Mouse (Mus musculus) megakaryocyte, embryonic 14.5 days (primary cell): ENCODE data around the gene 2310022B05Rik. TPM values are rescaled to one million over a fixed set of nuclear protein-coding genes. Genes with fewer than 3 reads are reported as not detected.

Experiments
- H3K27me3 ChIP-seq: replicated peaks from 2 replicates; pipeline ENCODE3; 2012; ENCODE audit warnings: inconsistent platforms
- H3K36me3 ChIP-seq: replicated peaks from 2 replicates; pipeline ENCODE3; 2012; ENCODE audit warnings: low read length, inconsistent platforms, mixed read lengths
- H3K4me1 ChIP-seq: 2 replicates; pipeline ENCODE4 v1.6.1; 2012; ENCODE audit warnings: inconsistent platforms
- H3K4me3 ChIP-seq: replicated peaks from 2 replicates; pipeline ENCODE3; 2012; ENCODE audit warnings: moderate library complexity, mild to moderate bottlenecking, inconsistent platforms
- H3K9me3 ChIP-seq: 2 replicates; pipeline ENCODE4 v1.6.1; 2012; ENCODE audit warnings: inconsistent platforms
- FLI1 ChIP-seq: IDR thresholded peaks from 2 replicates; pipeline ENCODE4 v1.6.1; 2012; ENCODE audit warnings: low read length, inconsistent platforms, mixed read lengths
- GATA1 ChIP-seq: IDR thresholded peaks from 3 replicates; pipeline ENCODE4 v1.6.1; 2012; ENCODE audit warnings: mixed read lengths, low read length, inconsistent platforms, borderline replicate concordance
- polyA plus RNA-seq: library from polyadenylated mRNA; stranded (reverse); fragments of >175 nt; gene quantifications from 2 replicates; pipeline ENCODE4 v1.2.3, GENCODE M21; 2012; ENCODE audit warnings: low replicate concordance; ENCODE audit not compliant: insufficient read depth

2310022B05Rik gene
- polyA plus RNA-seq = 6.3 and 7.6 TPM in 2 replicates

GRCm38 (mm10) chr8:124663112-124663873, at the start of gene 2310022B05Rik:
TSS of gene 2310022B05Rik (minus strand) at chr8:124663369.
- Histone ChIP-seq H3K4me3 (peak within 1 kb of the TSS; percentile 95), H3K27me3 (peaks cover 28% of the 10 kb centered on the region), H3K36me3 (no peaks in the 10 kb centered on the region), H3K9me3 (no peaks in the 10 kb centered on the region), H3K4me1 (peaks cover 49% of the 10 kb centered on the region)
- TF ChIP-seq FLI1 (no peak), GATA1 (no peak)

- no peak overlapping the region for H3K4me3 ChIP-seq
- H3K4me1 ChIP-seq = peaks cover 19% of the 10 kb centered on the region
- no peak for TF ChIP-seq FLI1
- TF ChIP-seq GATA1 = no peak
- H3K9me3 ChIP-seq = no peaks in the 10 kb centered on the region
- no peaks in the 10 kb centered on the region for H3K27me3 ChIP-seq
- H3K36me3 ChIP-seq = peaks cover 81% of the 10 kb centered on the region
These were observed 42.7 kb upstream of the 2310022B05Rik start for GRCm38 (mm10) chr8:124705823-124706222.

GRCm38 (mm10) chr8:124704376-124704775, 41.2 kb upstream of the 2310022B05Rik start:
- Histone ChIP-seq H3K4me3 (no peak overlapping the region), H3K36me3 (peaks cover 84% of the 10 kb centered on the region), H3K9me3 (no peaks in the 10 kb centered on the region), H3K27me3 (no peaks in the 10 kb centered on the region), H3K4me1 (peaks cover 28% of the 10 kb centered on the region)
- no peak for TF ChIP-seq FLI1

- H3K4me1 ChIP-seq = peaks cover 28% of the 10 kb centered on the region
- TF ChIP-seq FLI1 (no peak), GATA1 (no peak)
- no peaks in the 10 kb centered on the region for H3K27me3 ChIP-seq
- no peaks in the 10 kb centered on the region for H3K9me3 ChIP-seq
- no peak overlapping the region for H3K4me3 ChIP-seq
- peaks cover 82% of the 10 kb centered on the region for H3K36me3 ChIP-seq
These were observed 40.4 kb upstream of the 2310022B05Rik start for GRCm38 (mm10) chr8:124703526-124703925.

- TF ChIP-seq FLI1 (no peak), GATA1 (no peak)
- peaks cover 28% of the 10 kb centered on the region for H3K4me1 ChIP-seq
- no peaks in the 10 kb centered on the region for H3K27me3 ChIP-seq
- peak overlapping the region; percentile 10 for H3K4me3 ChIP-seq
- H3K9me3 ChIP-seq = no peaks in the 10 kb centered on the region
- peaks cover 86% of the 10 kb centered on the region for H3K36me3 ChIP-seq
These were observed 39.0 kb upstream of the 2310022B05Rik start for GRCm38 (mm10) chr8:124702183-124702582.

GRCm38 (mm10) chr8:124701023-124701422, 37.9 kb upstream of the 2310022B05Rik start:
- Histone ChIP-seq H3K36me3 (peaks cover 87% of the 10 kb centered on the region), H3K27me3 (no peaks in the 10 kb centered on the region), H3K4me3 (no peak overlapping the region), H3K9me3 (no peaks in the 10 kb centered on the region), H3K4me1 (peaks cover 28% of the 10 kb centered on the region)
- TF ChIP-seq GATA1 (no peak), FLI1 (no peak)

GRCm38 (mm10) chr8:124700271-124700670, 37.1 kb upstream of the 2310022B05Rik start:
- Histone ChIP-seq H3K9me3 (no peaks in the 10 kb centered on the region), H3K27me3 (no peaks in the 10 kb centered on the region), H3K36me3 (peaks cover 89% of the 10 kb centered on the region), H3K4me1 (peaks cover 28% of the 10 kb centered on the region), H3K4me3 (no peak overlapping the region)
- TF ChIP-seq FLI1 (no peak), GATA1 (no peak)

- H3K36me3 ChIP-seq = peaks cover 93% of the 10 kb centered on the region
- H3K4me3 ChIP-seq = no peak overlapping the region
- H3K4me1 ChIP-seq = peaks cover 9% of the 10 kb centered on the region
- no peaks in the 10 kb centered on the region for H3K27me3 ChIP-seq
- TF ChIP-seq GATA1 = no peak
- TF ChIP-seq FLI1 = no peak
- H3K9me3 ChIP-seq = no peaks in the 10 kb centered on the region
These were observed 32.4 kb upstream of the 2310022B05Rik start for GRCm38 (mm10) chr8:124695424-124696100.

GRCm38 (mm10) chr8:124691706-124692105, 28.5 kb upstream of the 2310022B05Rik start:
- H3K4me3 ChIP-seq = no peak overlapping the region
- peaks cover 3% of the 10 kb centered on the region; the same call in 1 of the 2 replicates for H3K4me1 ChIP-seq
- H3K9me3 ChIP-seq = no peaks in the 10 kb centered on the region
- peaks cover 83% of the 10 kb centered on the region for H3K36me3 ChIP-seq
- TF ChIP-seq FLI1 (no peak), GATA1 (no peak)
- no peaks in the 10 kb centered on the region for H3K27me3 ChIP-seq

- peaks cover 3% of the 10 kb centered on the region; the same call in 1 of the 2 replicates for H3K4me1 ChIP-seq
- no peaks in the 10 kb centered on the region for H3K9me3 ChIP-seq
- no peaks in the 10 kb centered on the region for H3K27me3 ChIP-seq
- no peak for TF ChIP-seq GATA1
- TF ChIP-seq FLI1 = no peak
- peaks cover 85% of the 10 kb centered on the region for H3K36me3 ChIP-seq
- no peak overlapping the region for H3K4me3 ChIP-seq
These were observed 25.7 kb upstream of the 2310022B05Rik start for GRCm38 (mm10) chr8:124688899-124689298.
